In genomic region chr3:95284062-95284461, GRCm38 (mm10) we compare ENCODE assay signal across 8 mouse cellular contexts. TPM values are rescaled to one million over a fixed set of nuclear protein-coding genes. Genes with fewer than 3 reads are reported as not detected.
A peak's percentile ranks its signal among the peaks of the same experiment; 100 is the strongest.
DNase-seq lines count a peak whose midpoint lies in the region; ATAC-seq and TF ChIP-seq lines count a peak whose summit lies in the region.

No protein-coding gene starts in this region.

- peaks cover 19% of the 10 kb centered on the region; the same call in 1 of the 2 replicates for H3K4me1 ChIP-seq in lung, postnatal 0 days (ENCODE audit: insufficient read depth, low read depth, low read length)
- H3K4me1 ChIP-seq in liver, embryonic 11.5 days (replicated peaks; ENCODE audit: control insufficient read depth, insufficient read depth, low read length): peaks cover 26% of the 10 kb centered on the region
- H3K4me1 ChIP-seq in stomach, postnatal 0 days (replicated peaks; ENCODE audit: control insufficient read depth, insufficient read depth): no peaks in the 10 kb centered on the region

- TF ChIP-seq CTCF in lung, postnatal 0 days (IDR thresholded peaks at IDR 0.05): no peak
- TF ChIP-seq CTCF in stomach, postnatal 0 days (IDR thresholded peaks at IDR 0.05; ENCODE audit: low read depth): no peak

- peak; percentile 54 for DNase-seq in adrenal gland, adult 2 months
- DNase-seq in adrenal gland, postnatal 10 days: no peak
- DNase-seq in lung, postnatal 0 days (ENCODE audit: low spot score): no peak
- no peak for DNase-seq in lung, postnatal 4 days
- no peak for DNase-seq in liver, embryonic 11.5 days (ENCODE audit: low spot score)
- DNase-seq in stomach, postnatal 0 days (ENCODE audit: low spot score): no peak
- no peak for DNase-seq in adrenal gland, postnatal 14 days
- no peak for DNase-seq in ovary, postnatal 14 days (ENCODE audit: low spot score)

- H3K9me3 ChIP-seq in lung, postnatal 0 days (ENCODE audit: low read length): no peaks in the 10 kb centered on the region
- H3K9me3 ChIP-seq in liver, embryonic 11.5 days (ENCODE audit: control insufficient read depth, low read length): no peaks in the 10 kb centered on the region
- no peaks in the 10 kb centered on the region for H3K9me3 ChIP-seq in stomach, postnatal 0 days (ENCODE audit: control insufficient read depth, low read length)

- H3K4me3 ChIP-seq in lung, postnatal 0 days (ENCODE audit: low read depth, low read length): peak overlapping the region; percentile 77
- H3K4me3 ChIP-seq in liver, embryonic 11.5 days (ENCODE audit: low read depth, low read length): peak overlapping the region; percentile 82
- H3K4me3 ChIP-seq in stomach, postnatal 0 days (ENCODE audit: low read depth, low read length): peak overlapping the region; percentile 73

- H3K9ac ChIP-seq in lung, postnatal 0 days (replicated peaks; ENCODE audit: low read depth): peak overlapping the region; percentile 86; the same call in 1 of the 2 replicates
- peak overlapping the region; percentile 90 for H3K9ac ChIP-seq in liver, embryonic 11.5 days (ENCODE audit: low read depth, low read length)
- H3K9ac ChIP-seq in stomach, postnatal 0 days (ENCODE audit: low read length): peak overlapping the region; percentile 92

- no peak for TF ChIP-seq EP300 in lung, postnatal 0 days (IDR thresholded peaks at IDR 0.05)
- TF ChIP-seq EP300 in stomach, postnatal 0 days (optimal IDR thresholded peaks at IDR 0.05): no peak

- H3K27me3 ChIP-seq in lung, postnatal 0 days (replicated peaks; ENCODE audit: insufficient read depth, low read length): no peaks in the 10 kb centered on the region
- no peaks in the 10 kb centered on the region for H3K27me3 ChIP-seq in liver, embryonic 11.5 days (replicated peaks; ENCODE audit: control insufficient read depth, insufficient read depth, low read length)
- no peaks in the 10 kb centered on the region for H3K27me3 ChIP-seq in stomach, postnatal 0 days (ENCODE audit: control insufficient read depth, insufficient read depth, low read length)

- 4% methylated on average over 1 of the region's 1 CpGs for WGBS in lung, postnatal 0 days
- WGBS in liver, embryonic 11.5 days: 26% methylated on average over 1 of the region's 1 CpGs
- WGBS in stomach, postnatal 0 days: 17% methylated on average over 1 of the region's 1 CpGs

- ATAC-seq in lung, postnatal 0 days: no peak
- no peak for ATAC-seq in liver, embryonic 11.5 days (replicated peaks; ENCODE audit: low FRiP score)
- no peak for ATAC-seq in stomach, postnatal 0 days (ENCODE audit: low FRiP score, low TSS enrichment)

- H3K36me3 ChIP-seq in lung, postnatal 0 days (ENCODE audit: insufficient read depth, low read length): peaks cover 13% of the 10 kb centered on the region; the same call in 1 of the 2 replicates
- peaks cover 7% of the 10 kb centered on the region for H3K36me3 ChIP-seq in liver, embryonic 11.5 days (ENCODE audit: control insufficient read depth, insufficient read depth, low read length)
- H3K36me3 ChIP-seq in stomach, postnatal 0 days (ENCODE audit: control insufficient read depth, insufficient read depth, low read length): peaks cover 7% of the 10 kb centered on the region

- peak overlapping the region; percentile 99 for H3K27ac ChIP-seq in lung, postnatal 0 days (ENCODE audit: low read length)
- H3K27ac ChIP-seq in liver, embryonic 11.5 days (ENCODE audit: low read depth, low read length): peak overlapping the region; percentile 98
- peak overlapping the region; percentile 98 for H3K27ac ChIP-seq in stomach, postnatal 0 days (replicated peaks)

- H3K4me2 ChIP-seq in lung, postnatal 0 days (replicated peaks; ENCODE audit: low read depth, low read length): peak overlapping the region; percentile 74
- peak overlapping the region; percentile 93 for H3K4me2 ChIP-seq in liver, embryonic 11.5 days
- peak overlapping the region; percentile 80 for H3K4me2 ChIP-seq in stomach, postnatal 0 days (replicated peaks; ENCODE audit: low read depth)

RNA-seq across cellular contexts. Expression of gene Prune1, which starts 2.2 kb away (rescaled TPM):
- total RNA-seq in adrenal gland, adult 2 months (2021): 10 to 100 TPM; 26.3 to 31.1 TPM
- polyA plus RNA-seq in adrenal gland, adult 2 months (2012; rRNA removed): 14.1 and 15.4 TPM in 2 replicates
- total RNA-seq in adrenal gland, postnatal 10 days (2021): 10 to 100 TPM; 22.2 to 27.9 TPM
- 11.6 and 14.5 TPM in 2 replicates for polyA plus RNA-seq in lung, postnatal 0 days (2015; fragmentation: Nextera tagmentation; extraction: Ambion mirVana)
- 19.8 and 22.7 TPM in 2 replicates for polyA plus RNA-seq in liver, embryonic 11.5 days (2014; fragmentation: Nextera tagmentation; extraction: Ambion mirVana)
- polyA plus RNA-seq in stomach, postnatal 0 days (2015; fragmentation: Nextera tagmentation; extraction: Ambion mirVana): 10.1 and 11.7 TPM in 2 replicates
- 21.6 and 24.0 TPM in 2 replicates for total RNA-seq in adrenal gland, postnatal 14 days (2021)

RNA-seq across cellular contexts. Expression of gene Mindy1, which starts 2.9 kb away (rescaled TPM):
- total RNA-seq in adrenal gland, adult 2 months (2021): 100 to 1,000 TPM; 131 to 139 TPM
- 209 and 296 TPM in 2 replicates for polyA plus RNA-seq in adrenal gland, adult 2 months (2012; rRNA removed)
- total RNA-seq in adrenal gland, postnatal 10 days (2021): 10 to 100 TPM; 71.2 to 78.1 TPM
- polyA plus RNA-seq in lung, postnatal 0 days (2015; fragmentation: Nextera tagmentation; extraction: Ambion mirVana): 65.8 and 68.0 TPM in 2 replicates
- polyA plus RNA-seq in liver, embryonic 11.5 days (2014; fragmentation: Nextera tagmentation; extraction: Ambion mirVana): 29.0 and 29.9 TPM in 2 replicates
- polyA plus RNA-seq in stomach, postnatal 0 days (2015; fragmentation: Nextera tagmentation; extraction: Ambion mirVana): 55.9 and 64.1 TPM in 2 replicates
- 78.9 and 104 TPM in 2 replicates for total RNA-seq in adrenal gland, postnatal 14 days (2021)

RNA-seq across cellular contexts. Expression of gene Anxa9, which starts 22.9 kb away (rescaled TPM):
- total RNA-seq in adrenal gland, adult 2 months (2021): 1 to 10 TPM; 1.2 to 2.5 TPM
- polyA plus RNA-seq in adrenal gland, adult 2 months (2012; rRNA removed): 0.88 and 1.3 TPM in 2 replicates
- 1 to 10 TPM; 1.1 to 1.3 TPM for total RNA-seq in adrenal gland, postnatal 10 days (2021)
- polyA plus RNA-seq in lung, postnatal 0 days (2015; fragmentation: Nextera tagmentation; extraction: Ambion mirVana): 1.4 and 1.6 TPM in 2 replicates
- 5.5 and 6.7 TPM in 2 replicates for polyA plus RNA-seq in liver, embryonic 11.5 days (2014; fragmentation: Nextera tagmentation; extraction: Ambion mirVana)
- 57.2 and 63.1 TPM in 2 replicates for polyA plus RNA-seq in stomach, postnatal 0 days (2015; fragmentation: Nextera tagmentation; extraction: Ambion mirVana)
- 1.1 and 1.6 TPM in 2 replicates for total RNA-seq in adrenal gland, postnatal 14 days (2021)

RNA-seq across cellular contexts. Expression of gene Cers2, which starts 30.5 kb away (rescaled TPM):
- total RNA-seq in adrenal gland, adult 2 months (2021): 100 to 1,000 TPM; 224 to 263 TPM
- polyA plus RNA-seq in adrenal gland, adult 2 months (2012; rRNA removed): 78.7 and 99.1 TPM in 2 replicates
- total RNA-seq in adrenal gland, postnatal 10 days (2021): 100 to 1,000 TPM; 138 to 147 TPM
- polyA plus RNA-seq in lung, postnatal 0 days (2015; fragmentation: Nextera tagmentation; extraction: Ambion mirVana): 291 and 299 TPM in 2 replicates
- 178 and 182 TPM in 2 replicates for polyA plus RNA-seq in liver, embryonic 11.5 days (2014; fragmentation: Nextera tagmentation; extraction: Ambion mirVana)
- 75.0 and 80.3 TPM in 2 replicates for polyA plus RNA-seq in stomach, postnatal 0 days (2015; fragmentation: Nextera tagmentation; extraction: Ambion mirVana)
- 181 and 196 TPM in 2 replicates for total RNA-seq in adrenal gland, postnatal 14 days (2021)

RNA-seq across cellular contexts. Expression of gene Bnipl, which starts 33.1 kb away (rescaled TPM):
- not detected for total RNA-seq in adrenal gland, adult 2 months (2021)
- polyA plus RNA-seq in adrenal gland, adult 2 months (2012; rRNA removed): not detected in 2 replicates
- total RNA-seq in adrenal gland, postnatal 10 days (2021): under 1 TPM in 1 of 2 experiments, not detected in 1; 0.42 TPM
- 2.5 and 2.8 TPM in 2 replicates for polyA plus RNA-seq in lung, postnatal 0 days (2015; fragmentation: Nextera tagmentation; extraction: Ambion mirVana)
- polyA plus RNA-seq in liver, embryonic 11.5 days (2014; fragmentation: Nextera tagmentation; extraction: Ambion mirVana): 0.08 and 0.25 TPM in 2 replicates
- polyA plus RNA-seq in stomach, postnatal 0 days (2015; fragmentation: Nextera tagmentation; extraction: Ambion mirVana): 16.6 and 16.8 TPM in 2 replicates
- total RNA-seq in adrenal gland, postnatal 14 days (2021): 0.19 and 0.34 TPM in 2 replicates
